Mouse (Mus musculus): ENCODE data around the gene Rps3a1. TPM values are rescaled to one million over a fixed set of nuclear protein-coding genes. Genes with fewer than 3 reads are reported as not detected.
"Not testable (repeated sequence)": the region's sequence is repeated elsewhere in the genome, so short reads cannot be mapped to it uniquely, and the experiment has no call there.

Rps3a1 gene
- total RNA-seq, 1 experiment from 2014 or later = 771 TPM

- no peak for DNase-seq
Observed at GRCm38 (mm10) chr3:86116951-86117350, 25.6 kb downstream of the Rps3a1 start.

- no peak for DNase-seq
Observed at GRCm38 (mm10) chr3:86114659-86115338, 27.7 kb downstream of the Rps3a1 start.

- DNase-seq = no peak
Observed at GRCm38 (mm10) chr3:86112766-86113165, 29.7 kb downstream of the Rps3a1 start.

GRCm38 (mm10) chr3:86110077-86110476 is 32.4 kb downstream of the Rps3a1 start:
- DNase-seq = peak; percentile 76

- DNase-seq = no peak
Observed at GRCm38 (mm10) chr3:86109099-86109498, 33.4 kb downstream of the Rps3a1 start.

GRCm38 (mm10) chr3:86108576-86108975 is 33.9 kb downstream of the Rps3a1 start:
- DNase-seq = no peak

- DNase-seq = no peak
Observed at GRCm38 (mm10) chr3:86107637-86108539, 34.6 kb downstream of the Rps3a1 start.

- DNase-seq = no peak
Observed at GRCm38 (mm10) chr3:86106086-86106632, 36.3 kb downstream of the Rps3a1 start.

- DNase-seq = no peak
Observed at GRCm38 (mm10) chr3:86104909-86105308, 37.6 kb downstream of the Rps3a1 start.

GRCm38 (mm10) chr3:86104433-86104832 is 38.1 kb downstream of the Rps3a1 start:
- not testable (repeated sequence) for DNase-seq

- no peak for DNase-seq
Observed at GRCm38 (mm10) chr3:86103449-86104291, 38.8 kb downstream of the Rps3a1 start.

- DNase-seq = no peak
Observed at GRCm38 (mm10) chr3:86101956-86102355, 40.5 kb downstream of the Rps3a1 start.

GRCm38 (mm10) chr3:86093907-86094306 is 48.6 kb downstream of the Rps3a1 start:
- no peak for DNase-seq

- DNase-seq = no peak
Observed at GRCm38 (mm10) chr3:86093213-86093845, 49.2 kb downstream of the Rps3a1 start.

Other genes starting within 250 kb of the Rps3a1 start
- gene Sh3d19, start 171.6 kb downstream of the Rps3a1 start, total RNA-seq (2021) = 22.4 and 24.2 TPM in 2 replicates
- not detected in 2 replicates for gene Prss48, start 140.2 kb downstream of the Rps3a1 start, total RNA-seq (2021)
- gene Lrba, start 82.0 kb upstream of the Rps3a1 start, total RNA-seq (2021) = 30.0 and 31.2 TPM in 2 replicates